Mouse (Mus musculus): ENCODE data around the gene Asb2.

Asb2 gene

GRCm38 (mm10) chr12:103325156-103325857 lies 30.5 kb downstream of the Asb2 start:
- peak; percentile 82 to 86 for DNase-seq (ENCODE audit: low spot score in 2 of 2)

- DNase-seq (ENCODE audit: low spot score in 2 of 2): no peak
Measured at GRCm38 (mm10) chr12:103322801-103323200, 33.0 kb downstream of the Asb2 start.

- DNase-seq (ENCODE audit: low spot score in 2 of 2): no peak
Measured at GRCm38 (mm10) chr12:103315831-103316545, 39.8 kb downstream of the Asb2 start.

DNA sequence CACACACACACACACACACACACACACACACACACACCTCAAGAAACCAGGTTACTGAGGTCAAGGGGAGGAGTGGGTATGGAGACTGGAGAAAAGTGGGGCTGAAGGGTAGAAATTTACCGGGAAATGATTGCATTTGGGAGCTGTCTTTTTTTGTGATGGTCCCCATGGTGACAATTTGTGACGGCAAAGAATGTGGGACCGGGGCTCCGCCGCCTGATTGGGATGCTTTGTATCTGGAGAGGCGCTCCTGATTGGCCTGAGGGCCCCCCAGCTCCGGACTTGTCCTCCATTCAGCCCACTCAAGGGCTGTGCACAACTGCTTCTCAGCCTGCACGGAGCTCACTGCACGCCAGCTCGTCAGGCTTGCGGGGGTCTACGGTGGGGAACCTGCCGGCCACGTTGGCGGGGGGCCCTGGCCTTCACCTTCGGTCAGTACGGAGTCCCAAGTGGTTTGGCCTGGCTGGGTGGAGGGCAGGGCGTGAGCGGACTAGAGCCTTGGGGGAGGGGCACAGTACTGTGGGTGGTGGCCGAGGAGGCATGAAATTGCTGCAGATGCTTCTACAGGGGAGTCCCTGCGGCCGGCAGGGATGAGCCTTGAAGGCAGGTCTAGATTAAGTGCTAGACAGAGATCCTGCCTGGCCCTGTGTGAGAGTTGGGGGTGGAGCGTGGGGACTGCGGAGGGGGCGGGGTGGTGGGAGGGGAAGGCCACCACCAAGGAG lies 41.0 kb downstream of the Asb2 start:
- peak in 1 of 2 experiments; percentile 46 for DNase-seq (ENCODE audit: low spot score in 2 of 2)

DNA sequence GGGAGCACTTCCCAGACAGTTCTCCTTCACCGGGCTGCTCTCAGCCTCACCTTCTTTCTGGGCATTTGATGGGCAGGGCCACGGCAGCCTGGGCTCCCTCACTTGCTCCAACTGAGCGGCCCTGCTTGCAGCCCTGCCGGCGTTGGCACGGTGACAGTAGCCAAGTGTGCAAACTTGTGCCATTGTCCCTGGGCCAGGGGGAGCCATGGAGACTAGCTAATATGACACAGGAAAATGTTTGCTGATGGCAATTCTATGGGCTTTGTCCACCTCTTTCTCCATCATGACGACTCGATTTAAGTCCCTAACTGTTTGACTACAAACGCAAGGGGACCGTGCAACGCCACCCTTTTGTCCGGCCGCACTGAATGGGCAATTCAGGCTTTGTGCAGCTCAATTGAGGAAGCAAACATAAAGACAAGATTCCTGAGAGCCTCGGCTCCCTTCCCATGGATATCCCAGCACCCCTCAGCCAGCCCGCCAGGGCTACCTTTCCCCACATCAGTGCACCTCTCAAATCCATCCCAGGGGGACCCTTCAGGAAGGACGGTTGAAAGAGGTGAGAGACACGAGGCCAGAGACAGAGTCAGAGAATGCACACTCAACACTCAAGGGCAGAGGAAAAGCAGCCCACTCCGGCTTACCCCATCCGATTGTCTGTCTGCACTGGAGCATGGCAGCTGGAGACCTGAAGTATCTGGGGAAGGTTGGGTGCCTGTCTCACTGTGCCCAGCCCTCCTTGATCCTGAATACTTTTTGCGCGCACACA lies 41.7 kb downstream of the Asb2 start:
- DNase-seq (ENCODE audit: low spot score in 2 of 2): peak in 1 of 2 experiments; percentile 43

GRCm38 (mm10) chr12:103313274-103313673 lies 42.5 kb downstream of the Asb2 start:
- no peak for DNase-seq (ENCODE audit: low spot score in 2 of 2)

DNA sequence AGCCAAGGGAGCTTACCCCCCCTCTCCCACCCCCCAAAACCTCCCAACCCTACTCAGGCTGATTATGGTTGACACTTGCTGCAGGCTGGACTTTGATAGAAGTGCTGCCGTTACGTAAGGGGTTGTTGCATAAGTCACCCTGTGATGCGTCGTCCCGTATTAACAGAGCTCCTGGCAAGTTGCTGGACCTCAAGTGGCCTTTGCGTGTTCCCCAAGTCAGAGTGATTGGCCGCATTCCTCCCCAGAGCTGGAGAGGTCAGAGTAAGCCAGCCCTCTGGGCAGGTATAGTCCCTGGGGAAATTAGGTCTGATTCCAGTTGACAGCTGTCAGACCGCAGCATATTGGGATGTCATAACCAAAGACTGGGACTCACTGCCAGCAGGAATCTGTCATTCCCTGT lies 43.9 kb downstream of the Asb2 start:
- no peak for DNase-seq (ENCODE audit: low spot score in 2 of 2)

GRCm38 (mm10) chr12:103310744-103311267 lies 45.0 kb downstream of the Asb2 start, which contains the start of gene Fam181a:
Fam181a (plus strand) TSS chr12:103310975.
- no peak for DNase-seq (ENCODE audit: low spot score in 2 of 2)

- DNase-seq (ENCODE audit: low spot score in 2 of 2): no peak
Measured at GRCm38 (mm10) chr12:103306720-103307119, 49.1 kb downstream of the Asb2 start.

DNA sequence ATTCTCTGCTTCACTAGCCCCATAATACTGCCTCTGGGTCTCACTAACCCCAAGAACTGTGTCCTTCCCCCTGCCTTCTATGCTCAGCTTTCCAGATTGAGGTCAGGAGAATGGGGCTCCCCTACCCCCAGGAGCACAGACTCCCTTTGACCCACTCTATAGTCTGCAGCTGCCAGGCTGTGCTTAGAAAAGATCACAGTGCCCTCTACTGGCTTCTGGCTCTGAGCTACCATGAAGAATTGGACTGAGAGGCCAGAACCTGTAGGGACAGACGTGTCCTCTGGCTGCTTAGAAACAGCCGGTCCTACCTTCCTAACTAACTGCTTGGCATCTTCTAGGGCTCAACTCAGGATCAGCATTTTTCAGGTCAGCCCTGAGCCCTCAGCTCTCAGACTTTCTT lies 49.6 kb downstream of the Asb2 start:
- no peak for DNase-seq (ENCODE audit: low spot score in 2 of 2)

GRCm38 (mm10) chr12:103302960-103303359 lies 52.8 kb downstream of the Asb2 start:
- no peak for DNase-seq (ENCODE audit: low spot score in 2 of 2)

GRCm38 (mm10) chr12:103301645-103302044 lies 54.2 kb downstream of the Asb2 start:
- DNase-seq (ENCODE audit: low spot score in 2 of 2): peak in 1 of 2 experiments; percentile 47

DNA sequence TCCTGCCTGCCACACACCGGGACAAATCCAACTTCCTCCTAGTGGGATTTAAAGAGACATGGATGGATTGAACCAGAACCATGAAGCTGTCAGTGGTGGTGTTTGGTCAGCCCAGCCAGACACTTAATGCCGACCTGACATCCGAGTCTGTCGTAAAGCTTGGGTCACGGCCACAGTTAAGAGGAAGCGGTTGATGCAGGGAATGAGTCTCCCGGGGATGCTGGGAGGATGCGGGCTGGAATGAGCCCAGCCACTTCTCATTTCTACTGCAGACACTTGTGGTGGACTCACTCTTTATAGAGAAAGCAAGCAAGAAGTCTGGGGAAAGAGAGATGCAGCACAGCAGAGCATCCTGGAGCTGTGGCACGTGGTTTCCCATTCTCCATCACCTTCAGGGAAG lies 55.3 kb downstream of the Asb2 start:
- no peak for DNase-seq (ENCODE audit: low spot score in 2 of 2)

GRCm38 (mm10) chr12:103296292-103296691 lies 59.5 kb downstream of the Asb2 start:
- DNase-seq (ENCODE audit: low spot score in 2 of 2): no peak

GRCm38 (mm10) chr12:103292366-103292765 lies 63.4 kb downstream of the Asb2 start:
- no peak for DNase-seq (ENCODE audit: low spot score in 2 of 2)

GRCm38 (mm10) chr12:103287276-103287675 lies 68.5 kb downstream of the Asb2 start:
- DNase-seq (ENCODE audit: low spot score in 2 of 2): no peak

GRCm38 (mm10) chr12:103283411-103283810 lies 72.4 kb downstream of the Asb2 start:
- DNase-seq (ENCODE audit: low spot score in 2 of 2): no peak

GRCm38 (mm10) chr12:103282936-103283335 lies 72.9 kb downstream of the Asb2 start:
- no peak for DNase-seq (ENCODE audit: low spot score in 2 of 2)

GRCm38 (mm10) chr12:103281912-103282311 lies 73.9 kb downstream of the Asb2 start:
- no peak for DNase-seq (ENCODE audit: low spot score in 2 of 2)

DNA sequence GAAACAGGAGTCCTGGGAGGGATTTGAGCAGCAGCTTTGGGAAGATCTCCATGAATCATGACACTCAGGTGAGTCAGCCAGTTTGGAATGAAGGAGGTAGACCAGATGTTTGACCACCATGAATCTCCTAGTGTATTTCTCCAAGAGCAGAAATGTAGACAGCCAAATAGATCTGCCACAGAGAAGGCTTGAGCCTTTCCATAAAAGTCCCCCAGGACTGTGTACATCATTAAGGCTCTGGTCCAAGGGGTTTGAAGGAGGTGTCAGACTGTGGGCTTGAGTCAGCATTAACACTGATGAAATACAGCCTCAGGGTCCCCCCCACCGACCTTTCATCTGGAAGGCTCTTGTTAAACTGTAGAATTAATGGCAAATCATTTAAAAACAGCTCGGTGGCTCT lies 74.3 kb downstream of the Asb2 start:
- no peak for DNase-seq (ENCODE audit: low spot score in 2 of 2)

DNA sequence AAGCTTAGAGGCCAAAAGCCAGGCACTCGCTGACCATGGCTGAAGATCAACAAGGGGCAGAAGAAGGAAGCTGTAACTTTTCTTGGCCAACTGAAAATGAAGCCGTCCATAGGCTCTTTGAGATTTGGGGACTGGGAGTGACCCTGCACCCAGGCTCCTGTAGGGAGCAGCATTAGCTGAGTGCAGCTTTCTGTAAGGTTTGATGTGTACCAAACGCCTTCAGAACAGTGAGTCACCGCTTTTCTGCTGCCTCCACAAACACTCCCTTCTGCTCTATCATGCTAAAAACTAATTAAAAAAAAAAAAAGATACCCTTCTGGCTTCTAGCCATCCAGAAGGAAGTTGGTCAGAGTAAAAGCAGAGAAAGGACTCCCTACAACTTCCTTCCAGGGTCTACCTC lies 79.4 kb downstream of the Asb2 start:
- no peak for DNase-seq (ENCODE audit: low spot score in 2 of 2)

GRCm38 (mm10) chr12:103273732-103274131 lies 82.1 kb downstream of the Asb2 start:
- no peak for DNase-seq (ENCODE audit: low spot score in 2 of 2)

Data from frontal cortex, postnatal 10 days (tissue).